Mouse (Mus musculus) c-Kit-positive CD71-positive TER-119-negative erythroid progenitor cells, embryonic 14.5 days (primary cell): ENCODE measurements around the gene Plpp6.
A peak's percentile ranks its signal among the peaks of the same experiment; 100 is the strongest.
"Not testable (repeated sequence)": the region's sequence is repeated elsewhere in the genome, so short reads cannot be mapped to it uniquely, and the experiment has no call there.

Experiments used
- DNase-seq: peaks from one replicate; pipeline ENCODE4 v3.0.0-alpha.2; 2013; ENCODE audit warnings: low read depth

The Plpp6 gene

DNA sequence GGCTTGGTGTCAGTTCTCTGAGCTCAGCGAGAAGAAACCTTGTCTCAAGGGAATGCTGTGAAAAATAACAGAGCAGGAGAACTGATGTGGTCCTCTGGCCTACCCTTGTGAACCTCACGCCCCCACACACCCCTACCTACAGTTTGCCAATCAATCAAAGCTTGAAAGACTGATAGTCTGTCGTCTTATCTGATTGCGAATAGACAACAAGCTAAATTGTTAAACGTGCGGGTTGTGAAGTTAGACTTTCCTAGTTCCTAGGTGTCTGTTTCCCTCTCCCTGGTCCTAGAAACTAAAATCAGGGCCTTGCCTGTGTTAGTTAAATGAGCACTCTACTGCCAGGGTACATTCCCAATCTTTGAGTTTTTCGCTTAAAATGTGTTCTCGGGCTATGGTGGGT, 25.8 kb downstream of the Plpp6 start:
- DNase-seq, result no peak

DNA sequence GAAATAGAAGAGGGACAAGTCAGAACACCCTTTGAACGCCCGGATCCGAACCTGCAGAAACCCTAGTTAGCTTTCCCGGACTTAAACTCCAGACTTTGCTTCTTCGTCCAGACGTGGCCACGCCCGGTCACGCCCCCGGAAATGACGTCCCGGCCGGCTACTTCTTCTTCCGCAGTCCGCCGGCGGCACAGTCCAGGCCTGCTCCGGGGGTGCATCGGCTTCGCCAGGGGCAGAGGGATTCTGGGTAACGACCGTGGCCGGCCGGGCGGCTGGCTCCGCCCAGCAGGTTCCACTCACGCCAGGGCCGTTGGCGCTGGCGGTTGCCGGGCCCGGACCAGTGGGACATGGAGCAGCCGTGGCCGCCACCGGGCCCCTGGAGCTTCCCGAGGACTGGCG, 26.4 kb downstream of the Plpp6 start, which contains the start of gene Cdc37l1:
Cdc37l1 (plus strand) TSS at position 159 of the 396 bp plus-strand sequence.
- peak; percentile 90 for DNase-seq

DNA sequence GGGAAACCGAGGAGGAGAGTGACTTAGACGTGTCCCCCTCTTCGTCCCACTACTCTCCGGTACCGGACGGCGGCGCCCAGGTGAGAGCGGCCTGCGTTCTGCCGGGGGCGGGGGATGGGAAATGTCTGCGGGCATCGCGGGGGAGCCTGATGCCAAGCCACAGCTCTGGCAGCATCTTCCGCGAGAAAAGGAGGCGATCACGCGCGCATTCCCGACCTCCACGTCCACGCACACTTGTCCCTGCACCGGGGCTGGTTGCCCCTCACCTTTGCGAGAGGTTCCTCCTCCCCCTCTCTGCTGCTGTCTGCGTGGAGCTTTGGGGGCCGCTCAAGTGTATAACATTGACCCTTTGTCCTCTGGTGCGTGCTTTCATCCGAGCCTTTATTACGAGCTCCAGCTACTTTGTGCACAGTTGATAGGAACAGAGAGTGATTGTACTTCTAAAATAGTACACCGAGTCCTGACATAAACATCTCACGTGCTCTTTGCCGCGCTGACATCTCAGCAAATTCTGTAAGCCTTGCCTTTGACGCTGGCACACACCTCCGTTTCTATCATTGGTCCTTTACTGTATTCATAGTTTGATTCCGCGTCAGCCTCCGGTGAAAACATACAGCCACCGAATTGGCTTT, 27.0 kb downstream of the Plpp6 start:
- DNase-seq, result peak; percentile 48

DNA sequence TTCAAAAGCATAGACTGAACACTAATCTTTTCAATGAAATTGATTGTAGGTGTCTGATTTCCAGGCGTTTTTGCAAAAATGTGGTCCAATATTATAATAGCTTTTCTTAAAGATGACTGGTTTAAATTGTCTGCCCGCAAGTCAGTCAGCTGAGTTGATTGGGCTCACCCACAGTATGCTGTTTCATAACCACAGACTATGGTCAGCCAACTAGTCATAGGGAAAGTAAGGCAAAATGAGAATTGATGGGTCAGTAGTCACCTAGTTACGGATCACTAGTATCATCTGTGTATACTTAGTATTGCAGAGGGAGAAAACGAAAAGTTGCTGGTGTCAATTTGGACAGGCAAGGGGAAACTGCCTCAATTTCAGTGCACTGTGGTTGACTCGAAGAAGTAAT, 27.6 kb downstream of the Plpp6 start:
- DNase-seq, result no peak

DNA sequence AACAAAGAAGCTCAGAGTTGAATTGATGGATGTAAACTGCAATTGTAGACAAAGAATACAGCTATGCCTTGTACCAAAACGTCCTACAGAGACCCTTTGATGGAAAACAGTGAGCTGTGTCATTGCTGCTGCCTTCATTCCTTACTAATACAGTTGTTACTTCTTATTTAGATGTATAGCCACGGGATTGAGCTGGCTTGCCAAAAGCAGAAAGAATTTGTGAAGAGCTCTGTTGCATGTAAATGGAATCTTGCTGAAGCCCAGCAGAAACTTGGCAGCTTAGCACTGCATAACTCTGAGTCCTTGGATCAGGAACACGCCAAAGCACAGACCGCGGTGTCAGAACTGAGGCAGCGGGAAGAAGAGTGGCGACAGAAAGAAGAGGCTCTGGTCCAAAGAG, 31.1 kb downstream of the Plpp6 start:
- DNase-seq, result no peak

DNA sequence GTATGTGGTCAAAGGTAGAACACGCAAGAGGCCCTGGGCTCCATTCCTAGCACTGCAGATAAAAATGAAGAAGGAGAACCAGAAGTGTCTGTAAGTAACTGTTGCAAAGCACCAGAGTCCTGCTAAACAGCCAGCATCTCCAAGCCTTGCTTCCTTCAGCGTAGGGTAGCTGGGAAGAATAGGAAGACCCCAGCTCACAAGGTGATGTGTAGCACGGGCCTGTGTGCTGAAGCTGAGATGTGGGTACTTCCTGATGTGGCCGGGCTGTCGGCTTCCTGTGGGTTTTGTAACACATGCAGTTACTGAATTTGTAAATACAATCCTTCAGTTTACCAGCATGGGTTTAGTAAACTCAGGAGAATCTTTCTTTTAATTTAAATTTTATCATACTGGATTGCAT, 31.6 kb downstream of the Plpp6 start:
- DNase-seq, result no peak

DNA sequence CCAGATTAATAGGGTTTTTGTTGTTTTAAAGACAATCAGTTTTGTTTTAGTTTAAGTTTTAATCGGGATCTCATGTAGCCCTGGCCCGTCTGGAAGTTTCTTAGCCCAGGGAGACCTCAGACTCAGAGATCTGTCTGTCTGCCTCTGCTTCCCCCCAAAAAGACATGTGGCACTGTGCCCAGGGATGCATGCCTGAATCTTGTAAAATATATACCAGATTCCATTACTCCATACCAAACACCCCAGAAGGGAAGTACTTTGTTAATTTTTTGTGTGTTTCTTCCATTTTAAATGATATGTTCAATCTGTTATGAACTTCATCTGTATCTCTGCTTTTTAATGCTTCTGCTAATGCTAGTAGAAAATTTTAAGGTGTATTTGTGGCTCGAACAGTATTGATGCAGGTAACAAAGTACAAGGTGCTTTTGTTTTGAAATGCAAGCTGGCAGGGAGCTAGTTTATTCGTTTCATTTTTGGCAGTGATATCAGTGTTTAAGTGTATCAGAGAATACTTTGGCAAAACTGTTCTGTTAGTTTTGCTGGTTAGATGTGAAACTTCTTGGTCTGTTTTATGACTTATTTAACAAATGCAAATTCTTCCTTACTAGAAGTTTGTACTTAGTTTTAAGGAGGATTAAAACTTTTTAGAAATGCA, 34.4 kb downstream of the Plpp6 start:
- no peak for DNase-seq

DNA sequence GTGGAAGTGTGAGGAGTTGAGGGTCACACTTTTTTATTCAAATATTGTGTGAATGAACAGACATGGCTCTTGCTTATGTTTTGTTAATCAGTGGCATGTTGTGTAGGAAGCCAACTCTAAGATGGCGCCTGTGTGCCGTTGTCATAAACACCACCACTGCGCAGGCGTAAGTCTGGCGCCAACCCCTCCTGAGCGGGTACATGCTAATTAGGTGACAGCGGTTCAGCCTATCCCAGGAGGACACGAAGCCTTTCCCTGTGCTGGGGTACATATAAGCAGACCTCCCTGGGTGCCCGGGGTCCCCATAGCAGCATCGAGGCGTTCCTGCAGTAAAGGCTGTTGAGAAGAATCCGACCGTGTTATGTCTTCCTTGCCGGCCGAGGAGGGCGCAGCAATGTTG, 36.6 kb downstream of the Plpp6 start:
- not testable (repeated sequence) for DNase-seq

DNA sequence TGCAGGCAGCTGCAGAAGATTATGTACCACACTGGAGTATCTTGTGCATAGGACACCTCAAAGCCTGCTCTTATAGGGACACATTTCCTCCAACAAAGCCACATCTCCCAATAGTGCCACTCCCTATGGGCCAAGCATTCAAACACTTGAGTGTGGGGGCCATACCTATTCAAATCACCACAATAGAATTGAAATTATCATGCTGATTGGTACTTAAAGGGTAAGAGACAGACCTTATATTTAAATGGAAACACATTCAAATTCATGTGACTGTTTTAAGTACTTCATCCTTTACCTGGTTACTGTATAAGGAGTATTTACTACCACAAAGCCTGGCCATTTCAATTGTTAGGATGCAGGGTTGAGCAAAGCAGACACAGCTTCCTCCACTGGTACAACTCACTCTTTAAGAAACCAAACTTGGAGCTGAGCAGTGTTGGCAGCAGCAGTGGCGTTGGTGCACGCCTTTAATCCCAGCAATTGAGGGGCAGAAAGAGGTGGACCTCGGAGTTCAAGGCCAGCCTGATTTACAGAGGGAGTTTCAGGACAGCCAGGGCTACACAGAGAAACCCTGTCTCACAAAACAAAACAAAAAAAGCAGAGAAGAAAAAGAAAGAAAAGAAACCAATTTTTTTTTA, 44.4 kb downstream of the Plpp6 start:
- DNase-seq, result no peak

DNA sequence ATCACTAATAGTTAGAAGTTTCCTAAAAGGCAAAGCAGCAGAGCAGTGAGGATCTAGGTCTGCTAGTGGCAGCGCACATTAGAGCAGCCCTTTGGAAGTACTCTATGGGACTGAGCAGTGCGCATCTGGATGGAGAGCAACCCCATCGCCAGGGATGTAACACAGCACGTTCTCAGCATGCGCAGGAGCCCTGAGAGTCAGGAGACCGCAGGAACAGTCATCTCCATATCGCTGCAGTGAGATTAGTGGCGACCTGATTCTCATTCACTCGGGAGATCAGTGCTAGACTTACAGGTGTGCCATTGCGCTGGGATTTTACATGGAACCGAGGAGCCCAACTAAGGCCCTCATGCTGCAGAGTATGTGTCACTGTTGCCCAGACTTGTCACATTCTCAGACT, 45.3 kb downstream of the Plpp6 start:
- no peak for DNase-seq

DNA sequence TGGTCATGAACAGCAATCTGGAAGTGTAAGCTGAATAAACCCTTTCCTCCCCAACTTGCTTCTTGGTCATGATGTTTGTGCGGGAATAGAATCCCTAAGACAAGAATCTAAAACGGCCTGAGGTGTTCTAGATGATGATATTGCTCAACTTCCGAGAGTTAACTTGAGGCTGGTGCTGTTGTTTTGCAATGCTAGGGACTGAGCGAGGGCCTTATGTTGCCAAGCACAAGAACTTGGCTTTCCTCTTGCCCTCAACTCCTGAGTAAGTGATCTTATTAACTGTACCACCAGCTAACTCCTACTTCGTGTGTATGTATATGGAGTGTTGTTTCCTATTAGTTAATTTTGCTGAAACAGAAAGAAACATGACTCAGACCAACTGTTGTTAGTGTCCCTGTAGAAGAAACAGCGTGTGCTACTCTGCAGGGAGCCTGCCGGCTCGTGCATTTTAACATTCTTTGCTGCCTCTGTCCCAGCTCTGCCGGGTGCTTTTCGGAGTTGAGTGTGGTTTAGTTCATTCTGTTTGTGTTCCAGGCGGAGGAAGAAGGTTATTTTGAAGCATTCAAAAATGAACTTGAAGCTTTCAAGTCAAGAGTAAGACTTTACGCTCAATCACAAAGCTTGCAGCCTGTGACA, 47.7 kb downstream of the Plpp6 start:
- DNase-seq, result no peak

DNA sequence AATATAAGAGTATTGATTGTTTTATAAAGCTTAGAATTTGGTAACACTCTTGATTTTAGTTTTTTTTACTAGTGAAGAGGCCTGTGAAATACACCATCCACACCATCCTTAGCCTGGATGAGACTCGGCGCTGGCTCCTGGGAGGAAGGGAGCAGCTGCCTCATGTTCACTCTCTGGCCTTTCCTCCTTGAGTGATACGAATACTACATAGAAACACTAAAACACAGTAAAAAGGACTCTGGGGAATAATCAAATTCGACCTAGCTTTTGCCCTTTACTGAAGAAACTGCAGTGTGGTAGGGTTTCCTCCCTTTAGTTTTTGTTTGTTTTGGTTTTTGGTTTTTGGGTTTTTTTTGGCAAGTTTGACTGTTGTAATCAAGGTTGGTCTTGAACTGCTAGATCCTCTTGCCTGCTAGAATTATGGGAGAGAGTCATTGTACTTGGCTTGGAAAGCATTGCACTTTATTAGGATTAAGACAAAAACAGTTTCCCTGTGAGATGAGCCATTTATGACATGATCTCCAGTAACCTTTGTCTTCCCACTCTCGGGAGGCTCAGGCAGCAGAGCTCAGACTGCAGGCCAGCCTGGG, 50.8 kb downstream of the Plpp6 start:
- DNase-seq, result no peak

DNA sequence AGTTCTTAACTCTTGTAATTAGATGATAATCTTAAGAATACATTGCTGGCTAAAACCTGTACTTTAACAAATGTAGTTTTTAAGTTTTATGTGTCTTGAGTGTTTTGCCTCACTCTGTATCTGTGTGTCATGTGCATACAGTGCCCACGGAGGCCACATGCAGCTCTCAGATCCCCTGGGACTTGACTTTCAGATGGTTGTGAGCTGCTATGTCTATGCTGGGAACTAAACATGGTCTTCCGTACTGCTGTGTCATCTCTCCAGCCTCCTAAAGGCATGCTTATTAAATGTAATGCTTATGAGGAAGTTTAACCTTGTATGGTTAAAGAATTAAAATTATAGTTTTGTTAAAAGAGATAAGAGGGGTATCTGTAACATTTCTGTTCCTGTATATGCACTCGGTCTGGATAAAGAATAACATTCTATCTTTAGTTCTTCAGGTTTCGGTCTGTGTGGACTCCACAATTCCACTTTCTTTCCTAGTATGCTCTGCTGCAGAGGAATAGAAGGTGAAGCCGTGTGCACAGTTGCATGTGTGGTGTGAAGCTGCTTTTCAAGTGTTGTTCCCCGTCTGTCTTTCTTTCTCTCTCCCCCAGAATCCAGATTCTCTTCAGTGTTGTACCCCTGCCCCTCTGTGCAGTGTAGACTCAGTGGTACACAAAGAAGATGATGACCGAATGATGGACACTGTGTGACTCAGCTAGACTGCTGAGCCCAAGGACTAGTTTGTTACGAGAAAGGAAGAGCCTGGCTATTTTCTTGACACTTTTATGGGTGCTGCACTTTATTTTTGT, 51.9 kb downstream of the Plpp6 start:
- DNase-seq, result no peak

DNA sequence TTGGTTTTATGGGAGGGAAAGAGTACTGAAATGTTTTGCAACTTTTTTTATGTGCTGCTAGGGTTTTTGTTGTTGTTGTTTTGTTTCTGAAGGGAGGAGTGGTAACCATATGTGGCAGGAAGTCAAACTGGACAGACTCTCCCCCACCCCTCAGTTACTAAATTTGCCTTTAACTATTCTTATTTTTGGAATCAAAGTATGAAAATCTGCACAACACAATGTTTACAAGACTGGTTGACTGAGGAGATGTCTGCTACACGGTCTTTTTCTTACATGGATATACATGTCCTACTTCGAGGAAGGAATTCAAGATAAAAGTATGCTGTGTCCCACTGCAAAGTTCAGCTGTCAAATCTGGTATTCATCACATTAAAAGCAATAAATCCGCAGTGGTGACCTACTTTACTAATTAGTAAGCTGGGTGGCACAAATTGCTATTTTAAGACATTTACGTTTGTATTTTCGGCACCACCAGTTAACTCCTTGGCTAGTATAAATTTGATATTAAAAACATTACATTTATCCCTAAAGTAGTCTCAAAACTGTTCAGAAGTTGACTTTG, 52.5 kb downstream of the Plpp6 start:
- DNase-seq, result no peak
